ENCODE assay signal across 10 mouse cellular contexts in genomic region chr1:130796967-130797684, GRCm38 (mm10). TPM values are rescaled to one million over a fixed set of nuclear protein-coding genes. Genes with fewer than 3 reads are reported as not detected.
DNase-seq lines count a peak whose midpoint lies in the region; ATAC-seq lines count a peak whose summit lies in the region.
"Had no signal": no experiment of that assay in that cellular context is flagged by ENCODE, and none has a peak within 500 bp of the region (broad histone marks: within the 10 kb centered on the region; RNA-seq: fewer than 3 reads in every experiment).

No protein-coding gene starts in this region.

- H3K9me3 ChIP-seq in heart, embryonic 11.5 days (replicated peaks; ENCODE audit: control insufficient read depth, low read length): no peaks in the 10 kb centered on the region
- H3K9me3 ChIP-seq: stomach, embryonic 15.5 days had no signal

- no peak for ATAC-seq in heart, embryonic 11.5 days (replicated peaks; ENCODE audit: insufficient number of reproducible peaks, low FRiP score, low TSS enrichment)
- ATAC-seq in CD4-positive, CD25-positive, alpha-beta regulatory T cell, adult 4 months: peak; percentile 73
- ATAC-seq in erythroid progenitor cell, adult 5-6 weeks (replicated peaks; ENCODE audit: low FRiP score, poor library complexity, severe bottlenecking): peak; percentile 75

- WGBS in heart, embryonic 11.5 days (ENCODE audit: insufficient replicate concordance): 74% methylated on average over 8 of the region's 8 CpGs

- H3K4me3 ChIP-seq in heart, embryonic 11.5 days (ENCODE audit: low read depth, low read length): no peak overlapping the region
- H3K4me3 ChIP-seq: limb, embryonic 13.5 days; stomach, embryonic 15.5 days had no signal

- peak; percentile 16 for DNase-seq in heart, adult 8-10 months (ENCODE audit: low spot score)
- DNase-seq in c-Kit-negative CD71-positive TER-119-positive erythroid progenitor cells, embryonic 14.5 days (ENCODE audit: low read depth, low spot score): peak; percentile 12
- DNase-seq in kidney, postnatal 36 days: peak; percentile 80 to 91
- peak; percentile 58 for DNase-seq in lung, postnatal 25 days (ENCODE audit: low spot score)
- DNase-seq in splenic B cell, adult 2 months (ENCODE audit: low read depth, low spot score): peak; percentile 81

- no peak overlapping the region for H3K27ac ChIP-seq in heart, embryonic 11.5 days (ENCODE audit: low read depth, low read length)
- H3K27ac ChIP-seq: limb, embryonic 13.5 days; stomach, embryonic 15.5 days had no signal

- H3K4me1 ChIP-seq in heart, embryonic 11.5 days (ENCODE audit: control insufficient read depth, insufficient read depth, low read length): no peaks in the 10 kb centered on the region
- H3K4me1 ChIP-seq: limb, embryonic 13.5 days; stomach, embryonic 15.5 days had no signal

- no peak overlapping the region for H3K9ac ChIP-seq in heart, embryonic 11.5 days (ENCODE audit: low read depth, low read length)
- H3K9ac ChIP-seq: limb, embryonic 13.5 days; stomach, embryonic 15.5 days had no signal

- no peaks in the 10 kb centered on the region for H3K27me3 ChIP-seq in heart, embryonic 11.5 days (ENCODE audit: control insufficient read depth, insufficient read depth, low read length)
- no peaks in the 10 kb centered on the region for H3K27me3 ChIP-seq in splenic B cell, adult 2 months (ENCODE audit: control insufficient read depth, insufficient read depth, low read length, poor library complexity, severe bottlenecking)
- H3K27me3 ChIP-seq: limb, embryonic 13.5 days; stomach, embryonic 15.5 days had no signal

- no peaks in the 10 kb centered on the region for H3K36me3 ChIP-seq in heart, embryonic 11.5 days (ENCODE audit: control insufficient read depth, insufficient read depth, low read length)
- H3K36me3 ChIP-seq in splenic B cell, adult 2 months (ENCODE audit: control insufficient read depth, insufficient read depth, low read length, poor library complexity, severe bottlenecking): no peaks in the 10 kb centered on the region
- H3K36me3 ChIP-seq: limb, embryonic 13.5 days; stomach, embryonic 15.5 days had no signal

- no peak overlapping the region for H3K4me2 ChIP-seq in heart, embryonic 11.5 days
- H3K4me2 ChIP-seq: limb, embryonic 13.5 days; stomach, embryonic 15.5 days had no signal

RNA-seq across cellular contexts. Expression of gene Fcamr, which starts 3.6 kb away (rescaled TPM):
- total RNA-seq in heart, adult 8-10 months (2022): under 1 TPM; 0.14 to 0.38 (median 0.22) TPM
- polyA plus RNA-seq in heart, embryonic 11.5 days (2014; fragmentation: Nextera tagmentation; extraction: Ambion mirVana): 0.09 TPM in 1 of 2 replicates, not detected in the other
- under 1 TPM; 0.43 to 0.71 TPM for polyA plus RNA-seq in CD4-positive, CD25-positive, alpha-beta regulatory T cell, adult 4 months (2017; shearing (Covaris generic))
- total RNA-seq in erythroid progenitor cell, adult 5-6 weeks (2015; ENCODE audit: low replicate concordance): not detected in 2 replicates
- not detected in 2 replicates for total RNA-seq in erythroid progenitor cell, adult 5-6 weeks (2017; ENCODE audit: low replicate concordance)
- polyA plus RNA-seq: limb, embryonic 13.5 days had no signal

RNA-seq across cellular contexts. Expression of gene Pigr, which starts 29.4 kb away (rescaled TPM):
- under 1 TPM in 1 of 4 experiments, not detected in 3; 0.23 TPM for total RNA-seq in heart, adult 8-10 months (2022)
- not detected in 2 replicates for polyA plus RNA-seq in heart, embryonic 11.5 days (2014; fragmentation: Nextera tagmentation; extraction: Ambion mirVana)
- polyA plus RNA-seq in CD4-positive, CD25-positive, alpha-beta regulatory T cell, adult 4 months (2017; shearing (Covaris generic)): under 1 TPM in 1 of 2 experiments, not detected in 1; 0.98 TPM
- not detected in 2 replicates for total RNA-seq in erythroid progenitor cell, adult 5-6 weeks (2015; ENCODE audit: low replicate concordance)
- total RNA-seq in erythroid progenitor cell, adult 5-6 weeks (2017; ENCODE audit: low replicate concordance): not detected in 2 replicates
- polyA plus RNA-seq: limb, embryonic 13.5 days had no signal

Comparison
In these comparisons a context has a peak if more than half of its experiments do, and no peak if none do; other contexts are left out.
1. DNase-seq: peak in every context shown above with its lines; median percentile 86 in kidney, postnatal 36 days; 81 in splenic B cell, adult 2 months; 58 in lung, postnatal 25 days; 16 in heart, adult 8-10 months; 12 in c-Kit-negative CD71-positive TER-119-positive erythroid progenitor cells, embryonic 14.5 days.